Mouse (Mus musculus): ENCODE results near the gene Magt1.
"Not testable (repeated sequence)": the region's sequence is repeated elsewhere in the genome, so short reads cannot be mapped to it uniquely, and the experiment has no call there.

Magt1 gene

DNA sequence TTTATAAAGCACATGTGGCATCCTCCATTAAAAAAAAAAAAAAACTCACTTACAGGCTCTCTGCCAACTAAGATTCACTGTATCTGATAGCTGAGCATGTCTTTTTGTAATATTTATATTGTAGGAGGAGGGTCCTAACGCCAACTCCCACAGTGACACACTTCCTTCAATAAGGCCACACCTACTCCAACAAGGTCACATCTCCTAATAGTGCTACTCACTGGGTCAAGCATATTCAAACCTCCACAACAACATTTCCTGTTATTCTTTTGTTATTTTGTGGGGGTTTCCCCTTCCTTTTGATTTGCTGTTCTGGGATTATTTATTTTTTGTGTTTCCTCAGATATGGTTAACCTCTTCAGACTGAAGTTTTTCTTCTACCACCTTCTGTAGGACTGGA is 65.3 kb downstream of the Magt1 start:
- no peak for DNase-seq (ENCODE audit: low spot score)

GRCm38 (mm10) chrX:105939245-105939644 is 72.5 kb downstream of the Magt1 start:
- no peak for DNase-seq (ENCODE audit: low spot score)

GRCm38 (mm10) chrX:105937736-105938135 is 74.0 kb downstream of the Magt1 start:
- DNase-seq (ENCODE audit: low spot score): no peak

GRCm38 (mm10) chrX:105934341-105934740 is 77.4 kb downstream of the Magt1 start:
- no peak for DNase-seq (ENCODE audit: low spot score)

DNA sequence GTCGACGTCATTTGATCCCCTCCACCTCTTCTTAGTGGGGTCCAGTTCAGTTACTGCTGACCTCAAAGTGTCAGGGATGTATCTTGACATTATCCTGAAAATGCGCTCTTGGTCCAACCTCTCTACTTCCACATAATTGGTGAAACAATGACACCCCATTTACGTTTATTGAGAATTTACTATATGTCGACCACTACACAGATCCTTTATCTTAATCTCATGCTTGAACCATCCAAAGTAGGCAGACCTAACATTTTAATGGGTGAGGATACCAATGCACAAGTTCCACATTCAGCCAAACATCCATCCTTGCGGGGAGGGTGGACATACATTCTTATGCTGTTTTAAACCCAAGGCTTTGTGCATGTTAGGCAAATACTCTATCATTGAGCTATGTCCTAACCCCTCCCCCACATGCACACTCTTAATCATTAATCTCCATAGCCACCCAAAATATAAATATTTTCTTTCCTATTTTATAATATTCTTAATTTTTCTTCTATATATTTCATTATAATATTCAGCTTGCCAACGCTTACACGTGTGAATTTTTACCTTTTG is 82.1 kb downstream of the Magt1 start:
- no peak for DNase-seq (ENCODE audit: low spot score)

DNA sequence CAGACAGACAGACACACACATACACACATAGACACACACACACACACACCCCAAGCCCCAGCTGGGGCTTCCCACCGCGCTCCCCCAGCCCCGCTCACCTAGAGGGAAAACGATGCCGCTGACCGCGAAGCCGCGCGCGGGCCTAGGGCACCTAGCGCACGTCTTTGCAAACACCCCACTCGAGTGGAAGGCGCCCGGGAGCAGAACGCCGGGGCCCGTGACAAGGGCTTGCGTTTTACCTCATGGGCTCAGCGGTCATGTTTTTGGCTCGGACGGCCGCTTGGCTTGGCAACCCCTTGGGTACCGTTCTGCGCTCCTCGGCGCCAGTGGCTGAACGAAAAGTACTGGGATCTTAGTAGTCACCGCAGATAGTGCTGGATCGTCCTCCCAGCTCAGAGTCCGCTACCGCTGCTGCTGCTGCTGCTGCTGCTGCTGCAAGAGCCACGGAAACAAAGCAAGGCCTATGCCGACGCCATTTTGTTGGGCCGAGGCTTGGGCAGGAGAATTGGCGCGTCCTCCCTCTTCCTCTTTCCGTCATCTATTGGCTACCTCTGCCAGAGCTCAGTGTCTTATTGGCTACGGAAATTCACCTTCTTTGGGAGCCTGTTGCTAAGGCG is 82.7 kb downstream of the Magt1 start, which contains the start of gene Atrx:
Gene Atrx, minus strand, starts transcription at position 543 of the 617 bp plus-strand sequence.
- DNase-seq (ENCODE audit: low spot score): peak; percentile 74

GRCm38 (mm10) chrX:105927941-105928860 is 83.5 kb downstream of the Magt1 start:
- DNase-seq (ENCODE audit: low spot score): peak; percentile 49

GRCm38 (mm10) chrX:105926121-105926735 is 85.5 kb downstream of the Magt1 start:
- no peak for DNase-seq (ENCODE audit: low spot score)

DNA sequence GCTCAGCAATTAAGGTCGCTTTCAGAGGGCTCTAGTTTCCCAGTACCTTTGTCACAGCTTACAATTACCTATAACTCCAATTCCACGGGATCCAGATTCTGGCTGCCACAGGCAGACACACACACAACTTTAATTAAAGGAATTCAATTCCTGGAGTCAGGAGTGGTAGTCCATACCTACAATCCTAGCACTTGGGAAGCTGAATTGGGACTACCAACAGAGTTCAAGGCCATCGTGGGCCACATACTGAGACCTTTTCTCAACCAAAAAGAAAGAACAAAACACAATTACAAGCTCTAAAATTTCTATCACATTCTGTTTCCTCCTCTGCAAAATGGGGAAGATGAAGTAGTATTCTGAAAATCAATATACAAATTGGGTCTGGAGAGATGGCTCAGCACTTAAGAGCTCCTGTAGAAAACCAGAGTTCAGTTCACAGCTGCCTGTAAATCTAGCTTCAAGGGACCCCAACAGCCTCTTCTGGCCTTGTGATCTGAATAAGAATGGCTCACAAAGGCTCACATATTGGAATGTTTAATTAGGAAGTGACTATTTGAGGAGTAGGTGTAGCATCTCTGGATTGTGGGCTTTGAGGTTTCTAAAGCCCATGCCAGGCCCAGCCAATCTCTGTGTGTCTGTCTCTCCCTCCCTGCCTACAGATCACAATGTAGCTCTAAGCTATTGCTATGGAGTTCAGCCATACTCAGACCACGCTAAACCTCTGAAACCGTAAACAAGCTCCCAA is 87.2 kb downstream of the Magt1 start:
- no peak for DNase-seq (ENCODE audit: low spot score)

DNA sequence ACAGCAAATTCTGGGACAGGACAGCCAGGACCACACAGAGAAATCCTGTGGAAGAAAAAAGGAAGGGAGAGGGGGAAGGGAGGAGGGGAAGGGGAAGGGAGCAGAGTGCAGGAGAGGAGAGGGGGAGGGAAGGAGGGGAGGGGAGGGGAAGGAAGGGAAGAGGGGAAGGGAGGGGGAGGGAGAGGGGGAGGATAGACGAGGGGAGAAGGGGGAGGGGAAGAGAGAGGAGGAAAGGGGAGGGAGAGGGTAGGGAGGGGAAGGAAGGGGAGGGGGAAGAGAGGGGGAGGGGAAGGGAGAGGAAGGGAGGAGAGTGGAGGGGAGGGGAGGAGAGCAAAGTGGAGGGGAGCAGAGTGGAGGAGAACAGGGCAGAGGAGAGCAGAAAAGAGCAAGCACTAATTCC is 87.8 kb downstream of the Magt1 start:
- no peak for DNase-seq (ENCODE audit: low spot score)

- DNase-seq (ENCODE audit: low spot score): not testable (repeated sequence)
Observed at GRCm38 (mm10) chrX:105922986-105923385, 88.7 kb downstream of the Magt1 start.

DNA sequence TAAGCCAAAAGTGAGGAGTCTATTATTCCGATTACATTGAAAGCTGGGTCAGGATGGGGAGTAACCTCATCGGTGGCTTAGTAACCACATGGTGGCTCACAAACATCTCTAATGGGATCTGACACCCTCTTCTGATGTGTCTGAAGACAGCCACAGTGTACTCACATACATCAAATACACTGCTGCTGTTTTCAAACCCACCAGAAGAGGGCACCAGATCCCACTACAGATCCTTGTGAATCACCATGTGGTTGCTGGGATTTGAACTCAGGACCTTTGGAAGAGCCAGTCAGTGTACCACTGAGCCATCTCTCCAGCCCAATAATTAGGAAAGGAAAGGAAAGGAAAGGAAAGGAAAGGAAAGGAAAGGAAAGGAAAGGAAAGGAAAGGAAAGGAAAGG is 90.3 kb downstream of the Magt1 start:
- no peak for DNase-seq (ENCODE audit: low spot score)
